In genomic region chr8:34483212-34483611, GRCm38 (mm10) we compare ENCODE assay signal across 22 mouse cellular contexts.
DNase-seq lines count a peak whose midpoint lies in the region; ATAC-seq and TF ChIP-seq lines count a peak whose summit lies in the region.
"Had no signal": no experiment of that assay in that cellular context is flagged by ENCODE, and none has a peak within 500 bp of the region (broad histone marks: within the 10 kb centered on the region; RNA-seq: fewer than 3 reads in every experiment).

No protein-coding gene starts in this region.

- no peaks in the 10 kb centered on the region for H3K27me3 ChIP-seq in embryonic facial prominence, embryonic 14.5 days (replicated peaks; ENCODE audit: control insufficient read depth, insufficient read depth, low read length)
- no peaks in the 10 kb centered on the region; the same call in 1 of the 2 replicates for H3K27me3 ChIP-seq in embryonic facial prominence, embryonic 10.5 days (replicated peaks; ENCODE audit: low read depth, poor library complexity, severe bottlenecking)
- no peaks in the 10 kb centered on the region for H3K27me3 ChIP-seq in forebrain, embryonic 14.5 days (replicated peaks; ENCODE audit: control insufficient read depth, insufficient read depth, low read length)
- H3K27me3 ChIP-seq in forebrain, embryonic 16.5 days (replicated peaks; ENCODE audit: control insufficient read depth, insufficient read depth, low read length) = no peaks in the 10 kb centered on the region
- no peaks in the 10 kb centered on the region for H3K27me3 ChIP-seq in forebrain, postnatal 0 days (ENCODE audit: insufficient read depth, low read length)
- peaks cover 6% of the 10 kb centered on the region; the same call in 1 of the 2 replicates for H3K27me3 ChIP-seq in forebrain, embryonic 12.5 days
- H3K27me3 ChIP-seq: CH12.LX; embryonic facial prominence, embryonic 13.5 days; Patski had no signal

- no peaks in the 10 kb centered on the region for H3K4me1 ChIP-seq in embryonic facial prominence, embryonic 14.5 days (ENCODE audit: control insufficient read depth, insufficient read depth, low read length)
- peaks cover 7% of the 10 kb centered on the region for H3K4me1 ChIP-seq in embryonic facial prominence, embryonic 10.5 days
- peaks cover 2% of the 10 kb centered on the region; the same call in 1 of the 2 replicates for H3K4me1 ChIP-seq in forebrain, embryonic 14.5 days (ENCODE audit: control insufficient read depth, insufficient read depth, low read length)
- H3K4me1 ChIP-seq in forebrain, embryonic 16.5 days (replicated peaks; ENCODE audit: control insufficient read depth, insufficient read depth, low read length) = peaks cover 10% of the 10 kb centered on the region
- no peaks in the 10 kb centered on the region for H3K4me1 ChIP-seq in forebrain, postnatal 0 days (ENCODE audit: insufficient read depth)
- H3K4me1 ChIP-seq in forebrain, embryonic 12.5 days = peaks cover 11% of the 10 kb centered on the region
- H3K4me1 ChIP-seq: embryonic facial prominence, embryonic 13.5 days had no signal

- no peaks in the 10 kb centered on the region for H3K9me3 ChIP-seq in embryonic facial prominence, embryonic 14.5 days (ENCODE audit: control insufficient read depth, low read length)
- H3K9me3 ChIP-seq in embryonic facial prominence, embryonic 10.5 days = no peaks in the 10 kb centered on the region
- H3K9me3 ChIP-seq in forebrain, embryonic 14.5 days (replicated peaks; ENCODE audit: control insufficient read depth, low read length) = no peaks in the 10 kb centered on the region
- H3K9me3 ChIP-seq in forebrain, embryonic 16.5 days (ENCODE audit: control insufficient read depth, low read length) = no peaks in the 10 kb centered on the region
- H3K9me3 ChIP-seq in forebrain, postnatal 0 days (ENCODE audit: low read length) = no peaks in the 10 kb centered on the region
- no peaks in the 10 kb centered on the region for H3K9me3 ChIP-seq in forebrain, embryonic 12.5 days
- H3K9me3 ChIP-seq: embryonic facial prominence, embryonic 13.5 days had no signal

- H3K4me2 ChIP-seq in embryonic facial prominence, embryonic 14.5 days (ENCODE audit: low read depth, low read length) = no peak overlapping the region
- no peak overlapping the region for H3K4me2 ChIP-seq in forebrain, embryonic 14.5 days (ENCODE audit: low read length)
- H3K4me2 ChIP-seq in forebrain, embryonic 16.5 days (ENCODE audit: low read length) = no peak overlapping the region
- H3K4me2 ChIP-seq in forebrain, postnatal 0 days (ENCODE audit: low read depth) = no peak overlapping the region
- H3K4me2 ChIP-seq in forebrain, embryonic 12.5 days = no peak overlapping the region
- H3K4me2 ChIP-seq: embryonic facial prominence, embryonic 13.5 days had no signal

- WGBS in embryonic facial prominence, embryonic 14.5 days = 60% methylated on average over 4 of the region's 4 CpGs
- 67% methylated on average over 4 of the region's 4 CpGs for WGBS in embryonic facial prominence, embryonic 10.5 days
- 53% methylated on average over 4 of the region's 4 CpGs for WGBS in forebrain, embryonic 14.5 days
- WGBS in forebrain, embryonic 16.5 days = 30% methylated on average over 4 of the region's 4 CpGs
- 43% methylated on average over 4 of the region's 4 CpGs for WGBS in forebrain, postnatal 0 days
- 64% methylated on average over 4 of the region's 4 CpGs for WGBS in forebrain, embryonic 12.5 days

- TF ChIP-seq POLR2A in brain, embryonic 14.5 days (IDR thresholded peaks at IDR 0.05; ENCODE audit: borderline replicate concordance, extremely low read depth, insufficient read depth, insufficient read length, poor library complexity, severe bottlenecking) = no peak

- no peak overlapping the region for H3K27ac ChIP-seq in embryonic facial prominence, embryonic 14.5 days (replicated peaks; ENCODE audit: low read depth, low read length)
- H3K27ac ChIP-seq in embryonic facial prominence, embryonic 10.5 days (replicated peaks) = no peak overlapping the region
- no peak overlapping the region for H3K27ac ChIP-seq in forebrain, embryonic 14.5 days (ENCODE audit: low read depth, low read length)
- H3K27ac ChIP-seq in forebrain, embryonic 16.5 days (ENCODE audit: low read length) = no peak overlapping the region
- no peak overlapping the region for H3K27ac ChIP-seq in forebrain, postnatal 0 days (ENCODE audit: low read depth, low read length)
- H3K27ac ChIP-seq in forebrain, embryonic 12.5 days = no peak overlapping the region
- H3K27ac ChIP-seq: embryonic facial prominence, embryonic 13.5 days had no signal

- no peak for TF ChIP-seq CTCF in forebrain, postnatal 0 days (IDR thresholded peaks at IDR 0.05; ENCODE audit: low read depth)
- TF ChIP-seq CTCF in brain, embryonic 14.5 days (IDR thresholded peaks at IDR 0.05; ENCODE audit: borderline replicate concordance, extremely low read depth, insufficient read depth, insufficient read length) = no peak

- DNase-seq in embryonic facial prominence, embryonic 14.5 days (ENCODE audit: low spot score) = peak; percentile 29
- no peak for DNase-seq in embryonic facial prominence, embryonic 10.5 days (ENCODE audit: low spot score)
- peak; percentile 55 for DNase-seq in forebrain, embryonic 14.5 days (ENCODE audit: low spot score)
- no peak for DNase-seq in forebrain, postnatal 0 days
- peak; percentile 75 for DNase-seq in brain, embryonic 14.5 days (ENCODE audit: low read depth)
- DNase-seq: adrenal gland, adult 8-10 months; adrenal gland, postnatal 14 days; adrenal gland, postnatal 36 days; B cell, adult 2 months; cerebellum, adult 11-12 months; cerebellum, adult 2 months; cerebellum, adult 9-10 months; cerebellum, postnatal 10 days; cerebellum, postnatal 25 days had no signal

- no peaks in the 10 kb centered on the region for H3K36me3 ChIP-seq in embryonic facial prominence, embryonic 14.5 days (ENCODE audit: control insufficient read depth, insufficient read depth, low read length)
- no peaks in the 10 kb centered on the region for H3K36me3 ChIP-seq in embryonic facial prominence, embryonic 10.5 days (replicated peaks)
- H3K36me3 ChIP-seq in forebrain, embryonic 14.5 days (ENCODE audit: control insufficient read depth, insufficient read depth, low read length) = no peaks in the 10 kb centered on the region
- H3K36me3 ChIP-seq in forebrain, embryonic 16.5 days (ENCODE audit: control insufficient read depth, insufficient read depth) = no peaks in the 10 kb centered on the region
- no peaks in the 10 kb centered on the region for H3K36me3 ChIP-seq in forebrain, postnatal 0 days (ENCODE audit: insufficient read depth)
- no peaks in the 10 kb centered on the region for H3K36me3 ChIP-seq in forebrain, embryonic 12.5 days (replicated peaks)
- H3K36me3 ChIP-seq: embryonic facial prominence, embryonic 13.5 days; G1E had no signal

- no peak overlapping the region for H3K4me3 ChIP-seq in embryonic facial prominence, embryonic 14.5 days (ENCODE audit: low read depth, low read length)
- H3K4me3 ChIP-seq in embryonic facial prominence, embryonic 10.5 days = no peak overlapping the region
- H3K4me3 ChIP-seq in forebrain, embryonic 14.5 days (ENCODE audit: low read depth, low read length) = no peak overlapping the region
- H3K4me3 ChIP-seq in forebrain, embryonic 16.5 days (replicated peaks; ENCODE audit: low read length) = no peak overlapping the region
- no peak overlapping the region for H3K4me3 ChIP-seq in forebrain, postnatal 0 days (ENCODE audit: low read depth, low read length)
- H3K4me3 ChIP-seq in forebrain, embryonic 12.5 days (replicated peaks) = no peak overlapping the region
- H3K4me3 ChIP-seq: embryonic facial prominence, embryonic 13.5 days had no signal

- ATAC-seq in embryonic facial prominence, embryonic 14.5 days (ENCODE audit: low read depth) = no peak
- no peak for ATAC-seq in forebrain, embryonic 14.5 days
- no peak for ATAC-seq in forebrain, embryonic 16.5 days
- ATAC-seq in forebrain, postnatal 0 days = 0 out of 2 replicates have a peak, but pooled peaks have one; percentile 18
- ATAC-seq in forebrain, embryonic 12.5 days (ENCODE audit: low FRiP score) = no peak
- ATAC-seq: activated CD4-positive, CD25-positive, alpha-beta regulatory T cell, adult 4 months; CD4-positive, CD25-positive, alpha-beta regulatory T cell, adult 4 months; Patski had no signal

- no peak overlapping the region for H3K9ac ChIP-seq in embryonic facial prominence, embryonic 14.5 days (ENCODE audit: low read depth, low read length)
- no peak overlapping the region for H3K9ac ChIP-seq in forebrain, embryonic 14.5 days (ENCODE audit: low read length)
- no peak overlapping the region for H3K9ac ChIP-seq in forebrain, embryonic 16.5 days (replicated peaks; ENCODE audit: low read depth, low read length)
- H3K9ac ChIP-seq in forebrain, postnatal 0 days = no peak overlapping the region
- no peak overlapping the region for H3K9ac ChIP-seq in forebrain, embryonic 12.5 days
- H3K9ac ChIP-seq: embryonic facial prominence, embryonic 13.5 days had no signal

Comparison
In these comparisons a context has a peak if more than half of its experiments do, and no peak if none do; other contexts are left out.
1. DNase-seq: peak in embryonic facial prominence, embryonic 14.5 days (single experiment), forebrain, embryonic 14.5 days (single experiment) and brain, embryonic 14.5 days (single experiment); none in embryonic facial prominence, embryonic 10.5 days (single experiment) and forebrain, postnatal 0 days (single experiment).